Mouse (Mus musculus) liver, embryonic 14.5 days (tissue): ENCODE results near the gene Kcnk4.

Experiments
- CTCF ChIP-seq: IDR thresholded peaks from 2 replicates; pipeline ENCODE4 v1.5.1; 2016; ENCODE audit warnings: antibody characterized with exemption, low read depth, control low read depth
- EP300 ChIP-seq: IDR thresholded peaks from 2 replicates; pipeline ENCODE4 v1.6.1; 2016; ENCODE audit warnings: antibody characterized with exemption, low read depth

DNA sequence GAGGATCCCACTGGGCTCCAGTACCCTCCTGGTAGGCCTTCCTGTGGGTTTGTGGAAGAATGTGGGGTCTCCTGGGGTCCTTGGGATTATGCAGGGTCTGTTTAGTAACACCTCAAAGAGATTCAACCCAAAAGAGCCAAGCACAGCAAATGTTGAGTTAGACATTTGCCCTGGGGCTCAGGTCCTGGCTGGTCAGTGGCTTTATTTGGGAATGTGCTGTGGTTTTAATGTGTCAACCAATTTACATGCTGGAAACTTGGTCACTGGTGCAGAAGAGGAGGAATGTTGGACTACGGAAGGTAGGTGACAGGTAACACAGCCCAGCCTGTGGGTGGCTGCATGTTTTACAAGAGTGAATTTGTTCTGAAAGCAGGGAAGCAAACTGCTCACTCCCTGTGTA is 31.3 kb downstream of the Kcnk4 start:
- TF ChIP-seq EP300, result no peak
- TF ChIP-seq CTCF, result no peak
